Mouse (Mus musculus) adrenal gland, postnatal 4 days (tissue): ENCODE results near the gene Rsu1. TPM values are rescaled to one million over a fixed set of nuclear protein-coding genes. Genes with fewer than 3 reads are reported as not detected.

Source experiments
- DNase-seq, 2 experiments: peaks; one replicate each; pipeline ENCODE4 v3.0.0; 2021 to 2022; ENCODE audit warnings: low spot score in 2 of 2, mixed read lengths in 2 of 2
- total RNA-seq, 2 experiments: library from RNA; stranded (reverse); gene quantifications; 2 replicates each; pipeline ENCODE4 v1.2.3; 2021

Rsu1 gene
- total RNA-seq, 2 experiments from 2014 or later = 79.3 to 96.2 TPM

DNA sequence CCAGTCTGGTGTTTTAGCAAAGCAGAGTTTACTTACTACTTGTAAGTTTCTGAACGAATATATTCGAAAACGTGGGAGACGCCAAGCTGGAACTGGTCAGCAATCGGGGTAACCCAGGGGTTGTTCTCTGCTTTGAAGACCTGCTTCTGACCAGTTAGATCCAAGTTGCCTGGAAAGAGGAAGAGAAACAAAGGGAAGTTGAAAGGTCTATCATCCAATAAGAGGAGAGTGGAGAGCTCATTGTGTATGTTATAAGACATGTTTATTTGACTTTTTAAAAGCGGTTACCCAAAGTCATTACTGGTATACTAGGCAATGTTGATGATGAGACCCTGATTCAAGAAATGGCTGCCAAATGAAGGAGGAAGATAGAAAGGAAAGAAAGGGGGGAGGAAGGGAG, 101.3 kb downstream of the Rsu1 start:
- no peak for DNase-seq

GRCm38 (mm10) chr2:13169158-13169890, 101.9 kb downstream of the Rsu1 start:
- no peak for DNase-seq

GRCm38 (mm10) chr2:13168743-13169142, 102.5 kb downstream of the Rsu1 start:
- no peak for DNase-seq

GRCm38 (mm10) chr2:13161717-13162116, 109.5 kb downstream of the Rsu1 start:
- DNase-seq = no peak

DNA sequence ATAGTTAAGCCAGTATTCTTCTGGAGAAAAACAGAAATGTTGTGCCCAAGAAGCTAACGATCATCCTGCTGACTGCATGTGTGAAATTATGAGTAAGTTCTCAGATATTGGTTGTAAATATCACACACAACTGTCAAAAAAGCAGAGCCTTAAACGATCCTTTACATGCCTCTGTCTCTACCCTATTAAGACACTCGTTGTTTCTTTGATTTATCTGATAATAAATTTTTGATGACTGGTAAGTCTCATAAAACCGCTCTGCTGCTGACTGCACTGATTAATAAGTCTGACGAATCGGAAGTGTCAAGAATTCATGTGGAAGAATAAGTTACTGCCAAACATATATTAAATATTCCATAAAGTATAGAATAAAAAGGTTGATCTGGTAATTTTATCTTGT, 126.0 kb downstream of the Rsu1 start:
- no peak for DNase-seq

DNA sequence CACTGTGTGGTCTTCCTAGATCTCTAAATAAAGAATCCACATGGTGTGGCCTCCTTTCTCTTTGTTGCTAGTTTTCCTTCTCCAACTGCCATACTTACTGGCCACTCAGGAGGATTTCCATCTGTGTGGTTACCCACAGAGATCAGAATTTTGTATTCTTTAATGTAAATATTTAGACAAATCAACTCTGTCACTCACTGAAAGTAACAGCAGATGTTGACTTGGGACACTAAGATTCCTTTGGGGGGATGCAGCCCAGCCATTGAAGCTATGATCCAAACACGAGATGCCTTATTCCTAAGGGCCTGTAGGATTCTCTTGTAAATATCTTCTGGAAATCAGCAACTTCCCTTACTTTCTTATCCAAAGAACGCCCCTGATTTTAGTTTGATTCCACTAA, 136.3 kb downstream of the Rsu1 start:
- no peak for DNase-seq

GRCm38 (mm10) chr2:13132841-13133240, 138.4 kb downstream of the Rsu1 start:
- DNase-seq = no peak

GRCm38 (mm10) chr2:13132406-13132805, 138.8 kb downstream of the Rsu1 start:
- no peak for DNase-seq

DNA sequence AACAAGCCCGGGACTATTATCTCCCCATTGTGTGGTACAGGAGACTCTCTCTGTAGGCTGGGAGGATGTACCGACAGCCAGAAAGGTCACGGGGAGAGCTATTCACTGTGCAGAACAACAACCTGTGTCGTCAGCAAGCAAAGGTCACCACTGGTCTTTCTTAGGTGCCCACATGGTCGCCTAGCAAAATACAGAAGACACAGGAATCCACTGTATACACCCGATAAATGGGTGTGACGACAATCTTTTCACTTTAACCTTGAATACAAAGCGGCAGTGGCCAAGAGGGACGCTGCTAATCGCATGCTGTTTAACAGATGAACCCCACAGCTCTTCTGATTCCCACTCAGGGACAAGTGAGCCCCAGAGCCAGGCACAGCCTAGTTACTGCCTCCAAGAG, 141.4 kb downstream of the Rsu1 start:
- no peak for DNase-seq

DNA sequence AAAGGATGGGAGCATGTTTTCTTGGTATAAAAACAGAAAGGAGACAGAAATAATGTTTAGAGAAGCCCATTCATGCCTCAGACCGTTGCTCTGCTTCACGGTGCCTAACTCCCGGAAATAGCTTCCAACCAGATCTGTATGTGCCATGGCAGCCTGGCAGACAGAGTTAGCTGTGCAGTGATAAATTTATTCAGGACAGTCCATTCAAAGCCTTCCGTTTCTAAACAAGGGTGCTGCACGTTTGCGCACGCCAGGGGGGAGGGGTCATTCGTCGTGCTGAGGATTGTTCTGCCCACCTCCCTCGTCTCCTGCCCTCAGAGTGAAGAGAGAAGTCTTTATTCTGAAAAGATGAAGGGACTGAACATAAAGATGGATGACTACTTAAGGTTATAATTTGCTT, 141.9 kb downstream of the Rsu1 start:
- no peak for DNase-seq

- DNase-seq = no peak
These were observed 150.8 kb downstream of the Rsu1 start for GRCm38 (mm10) chr2:13120461-13120860.

DNA sequence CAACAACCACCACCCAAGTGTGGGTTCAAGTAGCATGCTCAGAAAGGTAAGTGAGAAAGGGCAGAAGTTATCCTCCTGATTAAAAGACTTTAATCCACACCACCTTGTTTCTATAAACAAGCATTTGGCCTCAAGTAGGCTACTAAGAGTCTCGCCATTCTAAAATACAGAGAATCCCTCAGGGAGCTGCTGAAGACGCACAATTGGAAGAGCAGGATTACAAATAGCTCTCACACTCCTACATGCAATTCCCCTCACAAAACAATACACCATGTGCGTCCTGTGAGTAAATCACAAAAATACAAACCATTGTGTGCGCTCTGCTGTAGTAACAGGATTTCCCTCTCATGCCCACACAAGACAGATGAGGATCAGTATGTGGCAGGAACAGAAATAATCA, 153.3 kb downstream of the Rsu1 start:
- no peak for DNase-seq

DNA sequence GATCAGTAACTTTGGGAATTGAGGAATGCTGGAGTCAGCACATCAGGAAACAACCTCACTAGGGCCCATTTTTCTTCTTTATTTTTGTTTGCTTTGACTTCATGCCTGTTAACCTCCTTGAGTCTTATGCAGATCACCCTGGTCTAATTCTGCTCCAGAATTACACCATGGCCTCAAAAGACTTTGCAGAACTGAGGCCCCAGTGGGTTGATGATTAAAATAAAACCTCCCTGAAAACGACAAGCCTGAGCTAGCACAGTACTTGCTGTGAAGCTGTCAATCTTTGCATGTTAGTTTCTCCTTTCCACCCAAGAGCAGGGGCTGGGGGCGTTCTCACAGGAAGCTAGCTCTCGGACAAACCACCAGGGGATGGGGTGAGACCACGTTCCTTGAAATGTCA, 164.7 kb downstream of the Rsu1 start:
- no peak for DNase-seq

DNA sequence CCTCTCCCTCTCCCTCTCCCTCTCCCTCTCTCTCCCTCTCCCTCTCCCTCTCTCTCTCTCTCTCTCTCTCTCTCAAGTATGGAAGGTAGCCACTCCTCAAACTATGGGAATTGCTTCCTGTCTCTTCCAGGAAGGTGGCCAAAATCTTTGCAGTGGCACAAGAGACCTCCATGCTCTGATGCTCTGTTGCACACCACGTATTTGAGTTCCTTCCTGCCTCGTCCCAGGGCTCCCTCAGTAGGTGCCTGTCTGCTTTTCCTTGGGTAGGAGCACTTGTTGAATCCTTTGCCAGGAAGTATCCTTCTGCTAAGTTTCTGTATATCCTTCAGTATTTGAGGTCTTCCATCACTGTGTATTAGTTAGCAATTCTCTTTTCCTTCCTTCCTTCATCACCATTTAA, 166.8 kb downstream of the Rsu1 start:
- no peak for DNase-seq

DNA sequence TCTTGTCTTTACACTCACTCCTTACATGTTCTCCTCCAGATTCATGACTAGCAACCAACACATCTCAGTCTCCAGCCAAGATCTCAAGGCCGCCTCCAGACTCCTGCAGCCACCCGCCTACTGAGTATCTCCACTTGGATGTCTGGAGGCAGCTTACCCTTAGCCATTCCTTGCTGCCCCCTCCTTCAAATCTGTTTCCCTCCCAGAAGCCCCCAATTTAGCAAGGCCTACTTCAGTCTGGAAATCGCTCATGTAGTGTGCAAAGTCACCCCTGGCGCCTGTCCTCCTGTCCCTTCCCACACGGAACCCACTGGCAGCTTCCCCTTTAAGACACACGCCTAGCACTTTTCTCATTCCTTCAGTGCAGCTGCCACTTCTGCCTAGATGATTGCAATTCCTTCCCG, 167.4 kb downstream of the Rsu1 start:
- DNase-seq = no peak

DNA sequence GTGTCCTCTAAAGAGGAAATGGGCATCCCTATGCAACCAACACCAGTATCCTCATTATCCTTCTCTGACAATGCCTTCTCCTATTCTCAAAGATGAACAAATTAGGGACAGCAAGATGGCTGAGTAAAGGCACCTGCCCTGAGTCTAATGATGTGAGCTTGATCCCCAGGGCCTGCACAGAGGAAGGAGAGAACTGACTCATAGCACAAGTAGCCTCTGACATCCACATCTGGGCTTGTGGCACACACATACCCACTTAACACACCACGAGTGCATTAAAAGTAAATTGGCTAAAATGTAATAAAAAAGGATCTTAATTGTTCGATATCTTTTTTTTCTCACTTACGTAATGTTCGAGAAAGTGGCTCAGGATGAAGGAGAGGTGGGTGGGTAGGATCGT, 177.2 kb downstream of the Rsu1 start:
- DNase-seq = no peak

- no peak for DNase-seq
These were observed 177.6 kb downstream of the Rsu1 start for GRCm38 (mm10) chr2:13093570-13093969.

DNA sequence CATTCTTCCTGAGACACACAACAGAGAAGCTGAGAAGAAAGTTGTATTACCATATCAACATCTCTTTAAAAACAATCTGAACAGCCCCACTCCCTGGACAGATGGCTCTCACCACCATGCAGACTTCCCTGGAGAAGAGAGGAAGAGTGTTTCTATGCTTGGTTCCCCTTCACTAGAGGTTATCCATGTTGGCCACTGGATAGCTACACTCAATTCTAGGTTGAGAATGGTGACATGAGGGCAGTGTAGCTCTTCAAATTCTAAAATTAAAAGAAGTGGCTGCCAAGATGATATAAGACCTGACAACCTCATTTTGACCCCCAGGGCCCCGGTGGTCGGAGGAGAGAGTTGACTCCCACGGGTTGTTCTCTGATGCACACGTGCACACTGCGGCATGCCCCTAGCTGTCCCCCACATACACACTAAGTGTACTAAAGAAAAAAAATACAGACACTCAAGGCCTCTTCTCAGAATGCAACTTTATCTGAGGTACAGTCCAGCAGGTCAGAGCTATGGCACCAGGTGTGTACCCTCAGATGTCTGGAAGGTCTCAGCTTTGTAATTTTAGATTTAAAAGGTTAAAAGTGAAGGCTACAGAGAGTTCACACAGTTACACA, 179.7 kb downstream of the Rsu1 start:
- DNase-seq = no peak

GRCm38 (mm10) chr2:13090841-13091240, 180.4 kb downstream of the Rsu1 start:
- no peak for DNase-seq

GRCm38 (mm10) chr2:13089861-13090260, 181.4 kb downstream of the Rsu1 start:
- DNase-seq = no peak

DNA sequence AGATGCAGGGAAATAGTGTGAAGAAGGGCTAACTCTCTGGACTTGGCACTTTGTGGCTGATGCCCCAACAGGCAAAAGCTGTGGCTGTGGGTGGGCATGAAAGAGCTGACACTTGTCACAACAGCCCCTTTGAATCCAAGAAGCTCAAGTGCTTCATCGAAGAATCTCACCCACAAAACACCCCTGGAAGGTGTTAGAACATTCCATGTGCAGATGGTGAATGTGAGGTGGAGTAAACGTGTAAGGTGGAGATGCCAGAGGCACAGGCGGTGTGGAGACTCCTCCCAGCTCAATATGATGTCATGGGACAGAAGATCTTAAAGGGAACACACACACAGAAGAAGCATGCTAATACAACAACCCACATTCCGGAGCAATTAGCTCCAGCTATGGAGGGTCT, 182.9 kb downstream of the Rsu1 start:
- DNase-seq = no peak

- no peak for DNase-seq
These were observed 183.4 kb downstream of the Rsu1 start for GRCm38 (mm10) chr2:13087811-13088210.

GRCm38 (mm10) chr2:13084223-13084622, 187.0 kb downstream of the Rsu1 start:
- DNase-seq = no peak
